Mouse (Mus musculus) liver, embryonic 15.5 days (tissue): Measurements from ENCODE around the gene Cideb. TPM values are rescaled to one million over a fixed set of nuclear protein-coding genes. Genes with fewer than 3 reads are reported as not detected.
"Not testable (repeated sequence)": the region's sequence is repeated elsewhere in the genome, so short reads cannot be mapped to it uniquely, and the experiment has no call there.

Source experiments
- ATAC-seq: fragments of 200-750 bp; cut with Nextera tagmentation; 2 replicates; pipeline ENCODE4 v1.8.0; 2017; ENCODE audit warnings: moderate number of reproducible peaks, mild to moderate bottlenecking, moderate library complexity; ENCODE audit not compliant: insufficient read depth
- H3K27ac ChIP-seq: fragments of 300-500 bp; sonication (generic); replicated peaks from 2 replicates; pipeline ENCODE4 v1.5.1; 2015; ENCODE audit warnings: mild to moderate bottlenecking, inconsistent platforms
- H3K27me3 ChIP-seq: fragments of 300-500 bp; sonication (generic); 2 replicates; pipeline ENCODE4 v1.6.1; 2015; ENCODE audit warnings: mild to moderate bottlenecking, inconsistent platforms
- H3K36me3 ChIP-seq: fragments of 300-500 bp; sonication (generic); replicated peaks from 2 replicates; pipeline ENCODE4 v1.6.1; 2015; ENCODE audit warnings: moderate library complexity, mild to moderate bottlenecking, inconsistent platforms
- H3K4me1 ChIP-seq: fragments of 300-500 bp; sonication (generic); replicated peaks from 2 replicates; pipeline ENCODE4 v1.6.1; 2015; ENCODE audit warnings: inconsistent platforms
- H3K4me2 ChIP-seq: fragments of 300-500 bp; sonication (generic); 2 replicates; pipeline ENCODE4 v1.6.1; 2015; ENCODE audit warnings: moderate library complexity, mild to moderate bottlenecking, inconsistent platforms
- H3K4me3 ChIP-seq: fragments of 300-500 bp; sonication (generic); replicated peaks from 2 replicates; pipeline ENCODE4 v1.5.1; 2015; ENCODE audit warnings: mild to moderate bottlenecking, inconsistent platforms
- H3K9ac ChIP-seq: fragments of 300-500 bp; sonication (generic); 2 replicates; pipeline ENCODE4 v1.6.1; 2015; ENCODE audit warnings: moderate library complexity, mild to moderate bottlenecking, inconsistent platforms
- H3K9me3 ChIP-seq: fragments of 300-500 bp; sonication (generic); replicated peaks from 2 replicates; pipeline ENCODE4 v1.6.1; 2016; ENCODE audit warnings: inconsistent platforms
- WGBS: fragments of 180-500 bp; shearing (Covaris S2); methylation state at CpG from one replicate; pipeline ENCODE4 v1.1.7; 2015; ENCODE audit warnings: mixed read lengths; ENCODE audit not compliant: insufficient replicate concordance; 5-methylcytosine and 5-hydroxymethylcytosine counted together
- polyA plus RNA-seq: library from polyadenylated mRNA; unstranded; fragments of >200 nt; fragmentation: Nextera tagmentation; extraction: Ambion mirVana; gene quantifications from 2 replicates; pipeline ENCODE4 v1.2.1, GENCODE M21; 2015

The Cideb gene
- polyA plus RNA-seq, 1 experiment from 2014 or later: 57.5 TPM

- 29% methylated on average over 7 of the region's 7 CpGs for WGBS
- H3K4me2 ChIP-seq: peak overlapping the region; percentile 79; the same call in 1 of the 2 replicates
- H3K36me3 ChIP-seq: no peaks in the 10 kb centered on the region
- peaks cover 71% of the 10 kb centered on the region for H3K27me3 ChIP-seq
- H3K4me3 ChIP-seq: no peak overlapping the region
- H3K4me1 ChIP-seq: peaks cover 44% of the 10 kb centered on the region
- no peak overlapping the region for H3K9ac ChIP-seq
- H3K9me3 ChIP-seq: no peaks in the 10 kb centered on the region
- H3K27ac ChIP-seq: peak overlapping the region; percentile 70
- ATAC-seq: no peak
Measured at GRCm38 (mm10) chr14:55763166-55763565, 4.9 kb upstream of the Cideb start.

- H3K4me3 ChIP-seq: peak overlapping the region; percentile 52
- H3K4me2 ChIP-seq: peak overlapping the region; percentile 79
- peak overlapping the region; percentile 70 for H3K27ac ChIP-seq
- H3K9me3 ChIP-seq: no peaks in the 10 kb centered on the region
- H3K9ac ChIP-seq: peak overlapping the region; percentile 42; the same call in 1 of the 2 replicates
- peaks cover 40% of the 10 kb centered on the region for H3K4me1 ChIP-seq
- no peaks in the 10 kb centered on the region for H3K36me3 ChIP-seq
- H3K27me3 ChIP-seq: peaks cover 61% of the 10 kb centered on the region
- 0 out of 2 replicates have a peak, but pooled peaks have one; percentile 16 for ATAC-seq
- WGBS: 2% methylated on average over 77 of the region's 77 CpGs
Measured at GRCm38 (mm10) chr14:55762001-55762821, 4.0 kb upstream of the Cideb start.

- Histone ChIP-seq H3K4me1 (peaks cover 41% of the 10 kb centered on the region), H3K27me3 (peaks cover 53% of the 10 kb centered on the region), H3K9ac (peak within 1 kb of the TSS; percentile 42; the same call in 1 of the 2 replicates), H3K9me3 (no peaks in the 10 kb centered on the region), H3K4me2 (peak within 1 kb of the TSS; percentile 79), H3K4me3 (peak within 1 kb of the TSS; percentile 52), H3K27ac (peak within 1 kb of the TSS; percentile 70), H3K36me3 (peaks cover 7% of the 10 kb centered on the region)
- no peak for ATAC-seq
- 76% methylated on average over 6 of the region's 6 CpGs for WGBS
Measured at GRCm38 (mm10) chr14:55761163-55761562, 2.9 kb upstream of the Cideb start, which contains the start of gene Ltb4r2. Ltb4r2 (plus strand) TSS chr14:55761428.

GRCm38 (mm10) chr14:55760156-55760555, 1.9 kb upstream of the Cideb start:
- not testable (repeated sequence) for H3K4me3 ChIP-seq

GRCm38 (mm10) chr14:55757566-55757965, 692 bp downstream of the Cideb start:
- Histone ChIP-seq H3K4me2 (peak overlapping the region; percentile 38), H3K36me3 (peaks cover 43% of the 10 kb centered on the region), H3K9ac (no peak overlapping the region), H3K27ac (peak overlapping the region; percentile 75), H3K27me3 (peaks cover 20% of the 10 kb centered on the region), H3K9me3 (no peaks in the 10 kb centered on the region), H3K4me1 (peaks cover 31% of the 10 kb centered on the region), H3K4me3 (peak overlapping the region; percentile 43)
- ATAC-seq: no peak
- 16% methylated on average over 6 of the region's 6 CpGs for WGBS

More at GRCm38 (mm10) chr14:55760156-55760555, 1.9 kb upstream of the Cideb start:
- not testable (repeated sequence) for H3K9ac ChIP-seq, ATAC-seq, H3K27ac ChIP-seq, H3K9me3 ChIP-seq
- H3K4me2 ChIP-seq: peak overlapping the region; percentile 45
- peaks cover 46% of the 10 kb centered on the region for H3K27me3 ChIP-seq
- peaks cover 17% of the 10 kb centered on the region for H3K36me3 ChIP-seq
- H3K4me1 ChIP-seq: peaks cover 41% of the 10 kb centered on the region
- whole genome bisulfite sequencing: 3% methylated on average over 6 of the region's 6 CpGs

- Histone ChIP-seq H3K4me2 (peak overlapping the region; percentile 90), H3K27me3 (no peaks in the 10 kb centered on the region), H3K9ac (no peak overlapping the region), H3K36me3 (peaks cover 43% of the 10 kb centered on the region), H3K27ac (no peak overlapping the region), H3K4me1 (peaks cover 41% of the 10 kb centered on the region), H3K4me3 (peak overlapping the region; percentile 85), H3K9me3 (no peaks in the 10 kb centered on the region)
- WGBS: 75% methylated on average over 10 of the region's 10 CpGs
- no peak for ATAC-seq
Measured at GRCm38 (mm10) chr14:55747051-55747847, 11.0 kb downstream of the Cideb start.

- no peak for ATAC-seq
- H3K36me3 ChIP-seq: peaks cover 30% of the 10 kb centered on the region
- peaks cover 41% of the 10 kb centered on the region for H3K4me1 ChIP-seq
- no peaks in the 10 kb centered on the region for H3K9me3 ChIP-seq
- H3K4me3 ChIP-seq: peak overlapping the region; percentile 85
- H3K9ac ChIP-seq: peak overlapping the region; percentile 78
- peak overlapping the region; percentile 90 for H3K4me2 ChIP-seq
- under 1% methylated on average over 31 of the region's 31 CpGs for WGBS
- H3K27me3 ChIP-seq: no peaks in the 10 kb centered on the region
- H3K27ac ChIP-seq: peak overlapping the region; percentile 75
Measured at GRCm38 (mm10) chr14:55745861-55746237, 12.4 kb downstream of the Cideb start.

GRCm38 (mm10) chr14:55745180-55745860, 12.9 kb downstream of the Cideb start, which contains the start of the genes Dhrs1 and Nop9:
Dhrs1 (minus strand) TSS chr14:55745690.
Nop9 (plus strand) TSS chr14:55745693.
- Histone ChIP-seq H3K4me2 (peak within 1 kb of the TSS; percentile 90), H3K9me3 (no peaks in the 10 kb centered on the region), H3K27me3 (no peaks in the 10 kb centered on the region), H3K4me3 (peak within 1 kb of the TSS; percentile 85), H3K9ac (peak within 1 kb of the TSS; percentile 78), H3K36me3 (peaks cover 25% of the 10 kb centered on the region), H3K27ac (peak within 1 kb of the TSS; percentile 75), H3K4me1 (peaks cover 41% of the 10 kb centered on the region)
- peak; percentile 86 for ATAC-seq
- 2% methylated on average over 48 of the region's 48 CpGs for WGBS

GRCm38 (mm10) chr14:55743711-55744110, 14.5 kb downstream of the Cideb start:
- H3K4me2 ChIP-seq: peak overlapping the region; percentile 90
- H3K36me3 ChIP-seq: peaks cover 22% of the 10 kb centered on the region; the same call in 1 of the 2 replicates
- WGBS: 17% methylated on average over 10 of the region's 10 CpGs
- H3K9ac ChIP-seq: no peak overlapping the region
- 0 out of 2 replicates have a peak overlapping the region, but pooled peaks have one; percentile 0 for H3K27ac ChIP-seq
- peaks cover 41% of the 10 kb centered on the region for H3K4me1 ChIP-seq
- no peak overlapping the region for H3K4me3 ChIP-seq
- no peaks in the 10 kb centered on the region for H3K9me3 ChIP-seq
- H3K27me3 ChIP-seq: no peaks in the 10 kb centered on the region
- ATAC-seq: peak; percentile 40

- no peak overlapping the region for H3K9ac ChIP-seq
- H3K36me3 ChIP-seq: peaks cover 14% of the 10 kb centered on the region; the same call in 1 of the 2 replicates
- no peaks in the 10 kb centered on the region for H3K9me3 ChIP-seq
- H3K4me1 ChIP-seq: no peaks in the 10 kb centered on the region
- H3K27me3 ChIP-seq: no peaks in the 10 kb centered on the region; the same call in 1 of the 2 replicates
- no peak overlapping the region for H3K4me3 ChIP-seq
- WGBS: 67% methylated on average over 9 of the region's 9 CpGs
- H3K4me2 ChIP-seq: no peak overlapping the region
- H3K27ac ChIP-seq: no peak overlapping the region
- ATAC-seq: no peak
Measured at GRCm38 (mm10) chr14:55737086-55737687, 21.1 kb downstream of the Cideb start.
